Mouse (Mus musculus): ENCODE data around the gene Vegfa.

Gene Vegfa

DNA sequence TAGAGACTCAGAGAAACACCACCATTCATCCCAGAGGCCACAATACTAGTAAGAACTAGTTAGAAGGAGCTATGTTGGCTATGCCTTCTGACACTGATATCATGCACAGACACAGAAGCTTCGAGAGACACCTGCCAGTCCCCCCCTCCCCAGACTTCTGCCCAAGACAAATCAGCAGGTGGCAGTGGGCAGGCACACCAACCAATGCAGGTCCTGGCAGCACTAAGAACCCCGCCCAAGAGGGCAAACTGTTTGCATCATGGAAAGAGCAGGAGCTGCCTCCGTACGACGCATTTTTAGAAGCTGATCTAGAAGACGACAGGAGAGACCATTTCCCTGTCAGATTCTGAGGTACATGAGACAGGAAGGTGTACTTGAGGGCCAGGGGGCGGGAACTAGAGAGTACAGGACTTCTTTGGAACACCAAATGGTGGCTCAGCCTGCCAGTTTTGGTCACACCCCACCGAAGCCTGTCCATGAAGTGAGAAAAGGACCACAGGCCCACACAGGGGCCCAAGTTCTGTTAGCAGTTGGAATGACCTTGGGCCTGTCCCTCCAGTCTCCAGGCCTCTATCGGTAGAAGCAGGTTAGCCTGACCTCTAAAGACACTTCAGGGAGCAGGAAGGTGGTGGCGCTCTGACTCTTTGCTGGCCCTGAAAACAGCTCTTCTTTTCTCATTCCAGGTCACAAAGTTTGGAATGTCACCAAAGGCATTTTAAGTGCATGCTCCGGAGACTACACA lies 6.1 kb downstream of the Vegfa start:
- DNase-seq (ENCODE audit: low spot score in 2 of 2), result no peak

DNA sequence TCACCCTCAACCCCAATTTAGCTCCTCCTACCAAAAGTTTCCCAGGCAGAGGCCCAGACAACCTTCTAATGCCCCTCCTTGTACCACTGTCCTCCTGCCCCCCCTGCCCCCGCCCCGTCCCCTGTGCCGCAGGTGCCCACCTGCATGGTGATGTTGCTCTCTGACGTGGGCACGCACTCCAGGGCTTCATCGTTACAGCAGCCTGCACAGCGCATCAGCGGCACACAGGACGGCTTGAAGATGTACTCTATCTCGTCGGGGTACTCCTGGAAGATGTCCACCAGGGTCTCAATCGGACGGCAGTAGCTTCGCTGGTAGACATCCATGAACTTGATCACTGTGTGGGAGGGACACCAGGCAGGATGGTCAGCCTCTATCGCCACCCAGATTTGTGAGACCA lies 7.0 kb downstream of the Vegfa start:
- DNase-seq (ENCODE audit: low spot score in 2 of 2), result no peak

DNA sequence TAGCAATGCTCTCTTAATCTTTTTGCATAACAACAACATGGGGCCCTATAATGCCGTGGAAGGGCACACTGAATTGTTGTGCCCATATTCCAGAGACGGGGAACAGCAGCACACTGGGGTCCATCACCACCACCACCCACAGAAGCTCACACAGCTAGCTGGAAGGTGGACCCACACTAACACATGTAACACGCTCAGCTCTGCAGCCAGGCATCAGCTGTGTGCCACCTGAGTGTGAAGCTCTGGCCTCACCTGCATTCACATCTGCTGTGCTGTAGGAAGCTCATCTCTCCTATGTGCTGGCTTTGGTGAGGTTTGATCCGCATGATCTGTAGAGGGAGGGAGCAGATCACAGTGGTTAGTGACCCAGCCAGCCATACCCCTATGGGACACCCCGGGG lies 8.0 kb downstream of the Vegfa start:
- DNase-seq (ENCODE audit: low spot score in 2 of 2), result no peak

DNA sequence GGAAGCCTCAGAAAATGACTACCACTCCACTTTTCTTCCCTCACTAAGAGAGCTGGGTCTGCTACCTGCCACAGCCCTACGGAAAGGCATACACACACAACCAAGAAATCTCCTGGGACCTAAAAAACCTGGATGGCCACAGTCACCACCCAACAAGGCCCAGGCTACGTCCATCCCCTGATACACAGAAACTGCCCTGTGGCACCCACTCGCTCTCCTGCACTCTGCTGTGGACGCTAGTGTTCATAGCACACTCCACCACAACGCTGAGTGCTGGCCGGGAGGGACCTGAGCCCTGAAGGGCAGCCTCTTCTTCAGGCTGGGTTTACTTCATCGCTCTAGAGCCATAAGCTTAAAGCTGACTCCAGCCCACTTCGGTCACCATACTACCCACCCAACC lies 8.6 kb downstream of the Vegfa start:
- DNase-seq (ENCODE audit: low spot score in 2 of 2), result no peak

DNA sequence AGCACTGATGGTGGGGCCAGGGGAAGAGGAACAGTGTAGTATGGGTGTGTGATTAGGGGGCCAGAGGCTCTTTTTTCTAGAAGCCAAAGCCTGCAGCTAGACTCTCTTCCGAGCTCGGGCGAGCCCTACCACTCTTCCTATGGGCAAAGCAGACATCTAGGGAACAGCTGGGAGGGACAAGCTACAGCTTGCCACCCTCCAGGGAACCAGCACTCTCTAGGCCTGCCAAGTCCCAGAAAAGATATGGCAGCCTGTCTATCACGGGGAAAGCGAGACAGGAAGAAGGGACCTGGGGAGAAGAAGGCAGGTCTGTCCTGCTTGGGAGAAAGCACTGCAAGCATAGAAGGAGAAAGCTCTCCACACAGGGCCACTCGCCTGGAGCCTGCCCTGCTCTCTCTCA lies 9.2 kb downstream of the Vegfa start:
- DNase-seq (ENCODE audit: low spot score in 2 of 2), result no peak

DNA sequence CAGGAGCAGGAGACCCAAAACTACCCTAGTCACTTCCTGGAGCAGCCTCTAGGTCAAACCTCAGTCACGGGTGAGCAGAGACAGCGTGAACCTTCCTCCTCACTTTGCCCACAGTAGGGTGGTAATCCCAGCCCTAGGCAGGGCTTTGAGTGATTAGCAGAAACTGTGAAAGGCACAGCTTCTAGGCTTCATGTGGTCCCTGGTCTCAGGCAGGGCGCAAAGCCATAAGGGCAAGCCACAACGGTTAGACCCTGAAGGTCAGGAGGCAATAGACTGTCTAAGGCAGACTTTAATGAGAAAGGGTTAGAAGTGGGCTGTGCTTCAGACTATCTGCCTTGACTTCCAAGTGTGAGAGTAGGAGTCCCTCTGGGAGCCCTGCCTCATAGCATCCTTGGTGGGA lies 9.7 kb downstream of the Vegfa start:
- DNase-seq (ENCODE audit: low spot score in 2 of 2), result no peak

DNA sequence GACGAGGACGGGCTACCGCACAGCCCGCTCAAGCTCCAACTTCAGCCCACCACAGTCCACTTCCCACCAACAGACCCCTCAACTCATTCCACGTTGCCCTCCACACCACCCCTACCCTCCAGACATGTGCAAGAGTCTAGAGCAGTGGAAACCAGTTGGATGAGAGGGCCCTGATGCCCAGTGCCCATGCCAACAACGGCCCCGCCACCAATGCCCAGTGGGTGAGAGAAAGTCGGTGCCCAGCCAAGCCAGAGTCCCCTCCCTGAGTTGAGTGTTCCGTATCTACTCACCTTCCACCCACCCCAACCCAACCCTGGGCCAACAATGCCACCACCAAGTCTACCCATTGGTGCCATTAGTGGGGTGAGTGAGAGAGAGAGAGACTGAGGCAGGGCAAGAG lies 10.4 kb downstream of the Vegfa start:
- DNase-seq (ENCODE audit: low spot score in 2 of 2), result no peak

DNA sequence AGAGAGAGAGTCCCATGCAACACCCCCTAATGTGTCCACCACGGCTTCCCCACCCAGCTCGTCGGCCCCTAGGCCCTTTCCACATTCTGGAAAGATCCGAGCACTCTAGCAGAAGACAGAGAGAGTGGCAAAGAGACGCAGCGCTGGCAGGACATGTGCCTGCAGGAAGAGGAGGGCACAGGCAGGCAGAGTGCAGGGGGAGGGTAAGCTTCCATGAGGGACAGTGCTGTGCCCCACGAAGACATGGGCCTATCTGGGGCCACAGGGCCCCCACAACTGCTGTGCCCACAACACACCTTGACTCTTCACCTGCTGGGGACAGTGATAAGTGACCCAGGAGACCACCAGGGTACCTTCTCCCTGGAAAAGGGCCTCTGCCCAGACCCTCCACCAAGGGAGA lies 11.0 kb downstream of the Vegfa start:
- DNase-seq (ENCODE audit: low spot score in 2 of 2), result no peak

DNA sequence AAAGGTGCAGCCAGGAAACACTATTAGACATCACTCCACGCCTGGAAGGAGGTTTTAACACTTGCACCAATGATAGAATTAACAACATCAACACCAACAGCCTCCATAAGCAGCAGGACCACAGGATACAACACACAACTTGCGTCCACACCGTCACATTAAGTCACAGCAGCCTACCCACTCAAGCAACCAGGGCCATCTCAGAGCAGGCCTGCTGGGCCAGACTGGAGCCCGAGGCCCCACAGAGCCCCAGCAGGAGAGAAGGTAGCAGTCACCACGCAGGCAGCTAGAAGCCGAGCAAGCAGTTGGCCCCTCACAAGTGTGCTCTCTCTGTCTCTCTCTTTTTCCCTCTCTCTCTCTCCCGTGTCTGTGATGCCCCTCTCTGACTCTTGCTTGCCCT lies 11.6 kb downstream of the Vegfa start:
- no peak for DNase-seq (ENCODE audit: low spot score in 2 of 2)

DNA sequence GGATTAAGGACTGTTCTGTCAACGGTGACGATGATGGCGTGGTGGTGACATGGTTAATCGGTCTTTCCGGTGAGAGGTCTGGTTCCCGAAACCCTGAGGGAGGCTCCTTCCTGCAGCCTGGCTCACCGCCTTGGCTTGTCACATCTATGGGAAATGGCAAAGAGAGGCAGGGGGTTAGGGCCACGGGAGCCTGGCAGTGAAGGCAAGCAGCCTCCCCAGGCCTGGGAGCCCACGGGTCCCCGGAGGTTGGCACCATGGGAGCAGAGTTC lies 13.5 kb downstream of the Vegfa start:
- no peak for DNase-seq (ENCODE audit: low spot score in 2 of 2)

DNA sequence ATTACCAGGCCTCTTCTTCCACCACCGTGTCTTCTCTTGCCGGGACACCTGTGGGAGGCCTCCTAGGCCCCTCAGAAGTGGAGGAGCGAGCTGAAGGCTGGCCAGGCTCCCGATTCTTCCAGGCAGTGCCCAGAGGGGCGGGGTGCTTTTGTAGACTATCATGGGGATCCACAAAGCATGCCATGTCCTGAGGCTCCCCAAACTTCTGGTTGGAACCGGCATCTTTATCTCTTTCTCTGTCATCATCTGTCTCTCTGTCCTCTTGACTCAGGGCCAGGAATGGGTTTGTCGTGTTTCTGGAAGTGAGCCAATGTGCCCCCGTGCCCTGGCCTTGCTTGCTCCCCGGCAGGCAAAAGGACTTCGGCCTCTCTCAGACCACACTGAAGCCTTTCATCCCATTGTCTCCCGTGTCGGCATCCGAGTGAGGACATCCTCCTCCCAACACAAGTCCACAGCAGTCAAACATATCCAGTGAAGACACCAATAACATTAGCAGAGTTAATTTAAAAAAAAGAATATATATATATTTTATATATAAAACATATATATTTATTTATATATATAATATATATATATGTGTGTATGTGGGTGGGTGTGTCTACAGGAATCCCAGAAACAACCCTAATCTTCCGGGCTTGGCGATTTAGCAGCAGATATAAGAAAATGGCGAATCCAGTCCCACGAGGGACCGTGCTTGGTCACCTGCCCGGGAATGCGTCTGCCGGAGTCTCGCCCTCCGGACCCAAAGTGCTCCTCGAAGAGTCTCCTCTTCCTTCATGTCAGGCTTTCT lies 14.0 kb downstream of the Vegfa start:
- no peak for DNase-seq (ENCODE audit: low spot score in 2 of 2)

DNA sequence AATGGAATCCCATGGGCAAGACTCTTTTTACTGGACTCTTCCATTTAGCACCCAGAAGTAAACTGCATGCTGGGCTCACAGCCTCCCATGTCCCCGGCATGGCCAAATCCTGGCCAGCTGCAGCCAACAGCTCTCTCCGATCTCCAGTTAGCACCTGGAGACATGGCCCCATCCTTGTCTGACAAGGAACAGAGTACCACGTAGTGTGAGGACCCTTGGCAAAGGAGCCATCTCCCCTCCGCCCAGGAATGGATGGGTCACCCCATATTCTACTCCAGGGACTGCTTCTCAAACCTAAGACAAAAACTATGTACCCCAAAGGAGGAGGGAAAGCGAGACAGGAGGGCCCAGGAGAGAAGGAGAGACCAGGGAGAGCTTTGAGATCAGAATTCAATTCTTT lies 15.6 kb downstream of the Vegfa start:
- no peak for DNase-seq (ENCODE audit: low spot score in 2 of 2)

DNA sequence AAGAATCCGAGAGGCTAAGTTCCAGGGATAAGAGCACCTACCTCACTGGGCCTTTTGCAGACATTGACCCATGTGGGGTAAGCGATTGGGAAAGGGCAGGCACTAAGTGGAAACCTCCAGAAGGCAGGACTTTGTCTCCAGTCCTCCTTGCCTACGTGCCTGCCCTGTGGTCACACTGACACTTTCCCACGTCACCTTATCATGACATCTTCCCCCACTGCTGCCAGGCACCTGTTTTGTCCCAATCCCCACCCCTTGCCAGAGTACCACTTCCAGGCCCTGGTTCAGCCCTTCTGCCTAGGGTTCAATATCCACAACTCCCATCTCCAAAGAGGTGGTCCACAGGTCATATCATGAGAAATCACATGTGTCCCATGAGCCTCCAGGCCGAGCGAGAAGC lies 16.2 kb downstream of the Vegfa start:
- DNase-seq (ENCODE audit: low spot score in 2 of 2), result no peak

DNA sequence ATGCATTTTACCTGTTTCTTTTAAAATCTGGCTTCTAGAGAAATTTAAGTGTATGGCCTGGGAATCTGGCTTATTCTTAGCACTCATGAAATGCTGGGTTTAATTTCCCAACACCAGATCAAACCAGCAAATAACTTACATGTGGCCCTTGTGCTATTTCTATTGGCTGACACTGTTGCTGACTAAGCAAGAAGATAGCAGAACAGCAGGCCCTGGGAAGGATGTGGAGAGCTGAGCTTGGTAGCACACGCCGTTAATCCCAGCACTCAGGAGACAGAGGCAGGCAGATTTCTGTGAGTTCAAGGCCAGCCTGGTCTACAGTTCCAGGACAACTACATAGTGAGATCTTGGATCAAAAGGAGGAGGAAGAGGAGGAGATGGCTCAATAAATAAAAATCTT lies 17.2 kb downstream of the Vegfa start:
- DNase-seq (ENCODE audit: low spot score in 2 of 2), result no peak

DNA sequence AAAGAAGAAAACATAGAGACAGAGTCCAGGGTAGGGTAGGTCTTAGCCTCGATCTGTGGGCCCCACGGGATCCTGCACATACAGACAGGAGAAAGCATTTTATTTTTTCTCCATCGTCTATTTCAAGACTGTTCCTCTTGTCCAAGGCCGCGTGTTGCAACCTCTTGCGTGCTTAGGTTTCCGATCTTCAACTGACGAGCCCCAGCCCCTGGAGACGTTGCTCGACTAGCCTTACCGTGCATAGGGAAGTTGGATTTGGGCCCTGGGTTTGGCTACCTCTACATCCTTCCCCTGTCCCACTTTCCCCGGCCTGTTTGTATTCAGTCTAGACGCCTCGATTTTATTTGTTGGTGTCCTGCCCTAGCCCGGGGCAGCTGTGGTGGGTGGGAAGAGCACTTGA lies 18.6 kb downstream of the Vegfa start:
- DNase-seq (ENCODE audit: low spot score in 2 of 2), result no peak

DNA sequence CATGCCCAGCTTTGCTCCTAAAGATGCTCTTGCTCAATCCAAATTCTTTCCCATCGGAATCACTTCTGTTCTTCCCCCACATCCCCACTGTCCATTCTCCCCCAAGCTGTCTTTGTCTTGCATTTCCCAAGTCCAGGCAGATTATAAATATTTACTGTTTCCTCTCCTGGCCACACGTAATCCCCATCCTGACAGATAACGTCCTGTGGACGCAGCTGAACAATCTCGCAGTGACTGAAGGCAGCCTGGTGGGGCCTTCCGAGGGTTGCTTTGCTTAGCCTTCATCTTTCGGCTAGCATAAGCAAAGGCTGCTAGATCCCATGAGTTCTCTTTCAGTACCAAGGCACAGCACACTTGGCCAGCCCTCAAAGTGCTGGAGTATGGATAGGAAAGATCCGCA lies 20.0 kb downstream of the Vegfa start:
- DNase-seq (ENCODE audit: low spot score in 2 of 2), result no peak

DNA sequence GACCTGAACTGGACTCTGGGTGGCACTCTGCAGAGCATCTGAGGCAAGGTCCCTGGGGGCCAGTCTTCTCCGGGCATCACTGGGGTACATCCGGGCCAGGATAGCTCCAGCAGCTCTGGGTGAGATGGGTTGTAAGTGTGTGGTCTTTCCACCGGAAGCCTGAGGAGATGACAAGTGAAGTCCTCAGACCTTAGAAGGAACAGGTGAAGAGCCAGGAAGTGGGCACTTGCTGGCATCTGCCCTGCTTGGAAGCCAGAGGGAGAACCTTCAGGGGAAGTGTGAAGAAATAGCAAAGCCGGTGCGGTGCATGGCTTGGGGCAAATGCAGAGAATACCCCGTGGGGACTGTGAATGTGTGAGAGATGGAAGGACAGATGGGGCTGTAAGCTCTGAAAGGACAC lies 21.7 kb downstream of the Vegfa start:
- no peak for DNase-seq (ENCODE audit: low spot score in 2 of 2)

DNA sequence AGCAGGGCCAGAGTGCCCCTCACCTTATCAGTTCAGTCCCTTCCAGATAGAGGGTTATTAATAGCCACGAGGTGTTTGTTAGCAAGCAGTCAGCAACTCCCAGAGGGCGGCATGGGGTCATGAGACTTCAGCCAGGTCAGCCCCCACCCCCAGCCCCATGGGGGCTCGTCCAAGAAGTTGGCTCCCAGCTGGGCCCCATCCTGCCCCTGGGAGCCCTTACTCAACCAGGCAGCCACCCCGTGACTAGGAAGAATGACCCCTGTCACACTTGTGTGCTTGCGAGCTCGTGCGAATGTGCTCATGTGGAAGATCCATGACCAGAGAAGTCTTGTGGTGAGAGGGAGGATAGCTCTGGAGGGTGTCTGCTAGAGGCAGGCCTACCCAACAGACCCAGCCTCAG lies 23.0 kb downstream of the Vegfa start:
- DNase-seq (ENCODE audit: low spot score in 2 of 2), result no peak

DNA sequence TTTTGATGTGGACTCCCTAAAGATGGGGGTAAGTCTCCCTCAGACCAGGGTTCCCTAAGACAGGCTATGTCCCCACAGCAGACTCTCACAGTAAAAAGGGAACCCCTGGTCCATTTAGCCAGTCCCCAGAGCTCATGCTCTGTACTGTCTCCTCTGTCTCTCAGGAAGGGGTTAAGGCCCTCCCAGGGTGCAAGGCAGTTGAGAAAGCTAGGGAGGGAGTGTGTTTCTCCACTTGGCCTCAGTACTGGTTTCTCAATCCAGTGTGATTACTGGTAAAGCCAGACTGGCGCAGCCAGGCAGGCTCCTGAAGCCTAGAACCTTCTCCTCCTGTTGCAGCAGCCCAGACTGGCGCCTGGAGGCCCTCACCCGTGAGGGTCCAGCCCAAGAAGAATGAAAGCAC lies 26.7 kb downstream of the Vegfa start:
- DNase-seq (ENCODE audit: low spot score in 2 of 2), result no peak

DNA sequence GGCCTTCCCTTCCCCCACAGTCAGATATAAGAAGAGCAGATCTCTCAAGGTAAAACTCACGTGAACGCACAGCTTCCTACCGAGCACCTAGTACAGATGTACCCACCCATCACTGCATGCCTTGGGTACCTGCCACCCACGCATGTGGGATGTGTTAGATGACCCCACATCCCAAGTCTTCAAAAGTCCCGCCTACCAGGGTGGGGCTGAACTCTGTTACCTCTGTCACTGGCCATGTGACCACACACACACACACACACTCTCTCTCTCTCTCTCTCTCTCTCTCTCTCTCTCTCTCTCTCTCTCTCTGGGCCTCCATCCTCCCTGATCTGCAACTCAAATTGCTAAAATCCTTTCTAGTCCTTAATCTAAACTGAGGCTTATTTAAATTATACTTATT lies 27.7 kb downstream of the Vegfa start:
- DNase-seq (ENCODE audit: low spot score in 2 of 2), result no peak

DNA sequence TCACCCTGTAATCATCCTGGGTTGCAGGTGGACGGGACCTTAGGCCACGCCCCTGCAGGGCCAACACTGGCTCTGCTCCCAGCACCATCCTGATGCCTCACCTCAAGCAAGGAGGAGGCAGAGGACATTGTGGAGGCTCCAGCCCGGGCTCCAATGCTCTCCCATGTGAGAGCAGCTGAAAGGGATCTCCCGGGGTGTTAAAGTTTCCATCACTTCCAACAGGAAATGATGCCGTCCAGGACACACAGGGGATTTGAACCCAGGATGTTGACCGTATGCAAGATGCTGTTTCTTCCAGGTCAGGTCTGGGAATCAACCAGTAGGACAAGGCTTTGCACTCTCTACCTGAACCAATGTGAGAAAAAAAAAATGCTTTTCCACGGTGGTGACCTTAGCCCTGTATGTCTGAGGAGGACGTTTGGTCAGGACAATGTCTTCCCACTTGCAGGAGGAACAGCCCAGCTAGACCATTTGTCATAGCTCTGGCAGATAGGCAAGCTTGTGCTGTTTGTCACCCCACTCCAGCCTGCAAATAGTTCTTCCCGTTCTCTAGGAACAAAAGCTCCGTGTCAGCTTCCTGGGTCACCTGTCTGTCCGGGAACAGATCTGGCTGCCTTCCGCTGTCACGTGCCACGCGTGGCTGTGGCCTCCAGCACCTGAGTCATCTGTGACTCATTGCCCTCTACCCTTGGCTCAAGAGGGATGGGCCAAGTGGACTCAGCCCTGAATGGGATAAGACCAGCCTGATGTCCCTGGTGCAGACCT lies 28.3 kb downstream of the Vegfa start:
- DNase-seq (ENCODE audit: low spot score in 2 of 2), result no peak

DNA sequence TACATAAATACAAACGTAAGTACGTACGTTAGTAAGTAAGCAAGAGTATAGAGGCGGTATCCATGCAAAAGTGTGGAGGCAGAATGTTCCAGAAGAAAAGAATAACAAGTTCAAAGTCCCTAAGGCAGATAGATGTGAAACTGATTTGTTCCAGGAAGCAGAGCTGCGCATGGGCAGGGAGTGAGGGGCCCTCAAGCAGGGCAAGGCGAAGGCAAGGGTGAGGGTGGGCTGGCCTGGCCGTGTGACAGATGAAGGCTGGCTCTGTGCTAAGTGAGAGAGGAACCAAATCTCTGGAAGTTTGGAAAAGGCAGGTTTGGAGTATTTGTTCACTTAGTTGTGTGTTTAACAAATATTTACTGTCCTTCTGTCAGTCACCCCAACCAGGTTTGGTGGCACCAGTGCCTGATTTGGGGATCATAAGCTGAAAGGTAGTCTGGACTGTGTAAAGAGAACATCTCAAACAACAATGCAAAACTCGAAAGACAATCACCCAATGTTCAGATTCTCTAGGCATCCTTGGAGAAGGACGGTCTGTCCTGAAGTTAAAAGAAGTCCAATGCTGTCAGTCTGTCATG lies 32.7 kb downstream of the Vegfa start:
- no peak for DNase-seq (ENCODE audit: low spot score in 2 of 2)

DNA sequence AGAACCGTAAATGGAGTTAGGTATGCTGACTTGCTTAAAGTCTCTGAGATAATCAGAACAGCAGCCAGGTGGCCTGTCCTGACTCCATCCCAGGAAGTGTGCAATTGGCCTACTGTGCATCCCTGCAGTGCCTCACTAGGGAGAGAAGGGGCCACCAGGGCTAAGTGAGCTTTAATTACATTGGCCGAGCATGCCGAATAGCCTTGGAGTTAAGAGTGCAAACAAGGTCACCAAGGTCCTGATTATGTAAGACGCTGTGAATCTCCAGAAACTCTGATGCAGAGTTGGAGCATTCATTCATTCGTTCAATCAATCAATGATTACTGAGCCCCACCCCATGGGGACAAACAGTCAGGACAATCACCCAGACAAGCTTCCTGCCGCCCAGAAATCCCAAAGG lies 33.8 kb downstream of the Vegfa start:
- DNase-seq (ENCODE audit: low spot score in 2 of 2), result no peak
